Comparison of ENCODE assay signal across 8 mouse cellular contexts in genomic region chr7:81454331-81455039, GRCm38 (mm10). TPM values are rescaled to one million over a fixed set of nuclear protein-coding genes. Genes with fewer than 3 reads are reported as not detected.
DNase-seq lines count a peak whose midpoint lies in the region; ATAC-seq lines count a peak whose summit lies in the region.

No protein-coding gene starts in this region.

- peak overlapping the region; percentile 73 for H3K27ac ChIP-seq in hindbrain, embryonic 10.5 days
- H3K27ac ChIP-seq in lung, embryonic 16.5 days (ENCODE audit: low read length): no peak overlapping the region

- peak; percentile 45 for ATAC-seq in frontal cortex, adult (ENCODE audit: low TSS enrichment)
- ATAC-seq in lung, embryonic 16.5 days (ENCODE audit: low read depth): peak; percentile 49

- H3K27me3 ChIP-seq in hindbrain, embryonic 10.5 days (ENCODE audit: insufficient read depth, poor library complexity, severe bottlenecking): peaks cover 89% of the 10 kb centered on the region
- H3K27me3 ChIP-seq in lung, embryonic 16.5 days (ENCODE audit: control insufficient read depth, insufficient read depth, low read depth, low read length): peaks cover 61% of the 10 kb centered on the region

- H3K4me1 ChIP-seq in hindbrain, embryonic 10.5 days (replicated peaks): peaks cover 27% of the 10 kb centered on the region
- H3K4me1 ChIP-seq in lung, embryonic 16.5 days (replicated peaks; ENCODE audit: control insufficient read depth, insufficient read depth, low read length): peaks cover 19% of the 10 kb centered on the region

- WGBS in hindbrain, embryonic 10.5 days: 1% methylated on average over 87 of the region's 87 CpGs
- WGBS in lung, embryonic 16.5 days: 2% methylated on average over 51 of the region's 87 CpGs

- peak overlapping the region; percentile 24 for H3K9ac ChIP-seq in lung, embryonic 16.5 days (ENCODE audit: low read length)

- no peaks in the 10 kb centered on the region for H3K36me3 ChIP-seq in hindbrain, embryonic 10.5 days
- H3K36me3 ChIP-seq in lung, embryonic 16.5 days (ENCODE audit: control insufficient read depth, insufficient read depth, low read length): no peaks in the 10 kb centered on the region

- DNase-seq in Muller cell, postnatal 12 days (ENCODE audit: inconsistent ontology term): peak; percentile 93
- peak; percentile 44 for DNase-seq in cerebellum, adult 11 months
- DNase-seq in hindbrain, embryonic 10.5 days (ENCODE audit: low spot score): peak; percentile 40
- DNase-seq in layer of hippocampus, adult 8-10 months (ENCODE audit: low spot score in 2 of 2): peak; percentile 45 to 63
- peak; percentile 74 for DNase-seq in right cerebral cortex, adult 18-20 months
- DNase-seq in spleen, postnatal 10 days (ENCODE audit: low spot score in 2 of 2): no peak

- H3K4me3 ChIP-seq in hindbrain, embryonic 10.5 days: peak overlapping the region; percentile 59
- peak overlapping the region; percentile 55 for H3K4me3 ChIP-seq in lung, embryonic 16.5 days (ENCODE audit: low read length)

- H3K4me2 ChIP-seq in lung, embryonic 16.5 days (ENCODE audit: low read depth, low read length): peak overlapping the region; percentile 94

- no peaks in the 10 kb centered on the region for H3K9me3 ChIP-seq in hindbrain, embryonic 10.5 days
- no peaks in the 10 kb centered on the region for H3K9me3 ChIP-seq in lung, embryonic 16.5 days (ENCODE audit: control insufficient read depth, low read length)

RNA-seq across cellular contexts. Expression of gene Cpeb1, which starts 0.8 kb away (rescaled TPM):
- 1.3 and 1.9 TPM in 2 replicates for polyA plus RNA-seq in hindbrain, embryonic 10.5 days (2016; fragmentation: Nextera tagmentation; extraction: Ambion mirVana)
- total RNA-seq in layer of hippocampus, adult 8-10 months (2022): 100 to 1,000 TPM; 106 to 143 (median 140) TPM
- polyA plus RNA-seq in lung, embryonic 16.5 days (2015; fragmentation: Nextera tagmentation; extraction: Ambion mirVana): 0.98 and 1.9 TPM in 2 replicates

RNA-seq across cellular contexts. Expression of gene Ap3b2, which starts 39.2 kb away (rescaled TPM):
- 20.6 and 44.7 TPM in 2 replicates for polyA plus RNA-seq in hindbrain, embryonic 10.5 days (2016; fragmentation: Nextera tagmentation; extraction: Ambion mirVana)
- total RNA-seq in layer of hippocampus, adult 8-10 months (2022): 100 to 1,000 TPM; 161 to 182 (median 173) TPM
- 0.50 and 0.82 TPM in 2 replicates for polyA plus RNA-seq in lung, embryonic 16.5 days (2015; fragmentation: Nextera tagmentation; extraction: Ambion mirVana)

RNA-seq across cellular contexts. Expression of gene BC048679, which starts 43.6 kb away (rescaled TPM):
- 0.39 and 0.73 TPM in 2 replicates for polyA plus RNA-seq in hindbrain, embryonic 10.5 days (2016; fragmentation: Nextera tagmentation; extraction: Ambion mirVana)
- not detected for total RNA-seq in layer of hippocampus, adult 8-10 months (2022)
- polyA plus RNA-seq in lung, embryonic 16.5 days (2015; fragmentation: Nextera tagmentation; extraction: Ambion mirVana): not detected in 2 replicates

Comparison
In these comparisons a context has a peak if more than half of its experiments do, and no peak if none do; other contexts are left out.
1. DNase-seq: peak in Muller cell, postnatal 12 days (single experiment), cerebellum, adult 11 months (single experiment), hindbrain, embryonic 10.5 days (single experiment), layer of hippocampus, adult 8-10 months (2 of 2) and right cerebral cortex, adult 18-20 months (single experiment); none in spleen, postnatal 10 days (0 of 2).
2. RNA of gene Ap3b2, which starts 39.2 kb away (polyA plus RNA-seq): 20.6 to 44.7 TPM in hindbrain, embryonic 10.5 days; 0.50 to 0.82 TPM in lung, embryonic 16.5 days; every median in the first group is over 10 times any median in the second.